Mouse (Mus musculus) pancreas, adult 10 weeks (tissue): Measurements from ENCODE around the gene Ankrd10. TPM values are rescaled to one million over a fixed set of nuclear protein-coding genes. Genes with fewer than 3 reads are reported as not detected.

Source experiments
- polyA plus RNA-seq: library from polyadenylated mRNA; stranded (reverse); fragments of 350-450 nt; fragmentation: Illumina TruSeq; extraction: RNeasy Lipid Tissue Mini Kit (QIAGEN cat#74804); gene quantifications from one replicate; pipeline ENCODE4 v1.2.3, GENCODE M21; 2015; ENCODE audit warnings: low read depth, low replicate concordance; ENCODE audit not compliant: insufficient read depth

The Ankrd10 gene
- polyA plus RNA-seq = 11.0 TPM

DNA sequence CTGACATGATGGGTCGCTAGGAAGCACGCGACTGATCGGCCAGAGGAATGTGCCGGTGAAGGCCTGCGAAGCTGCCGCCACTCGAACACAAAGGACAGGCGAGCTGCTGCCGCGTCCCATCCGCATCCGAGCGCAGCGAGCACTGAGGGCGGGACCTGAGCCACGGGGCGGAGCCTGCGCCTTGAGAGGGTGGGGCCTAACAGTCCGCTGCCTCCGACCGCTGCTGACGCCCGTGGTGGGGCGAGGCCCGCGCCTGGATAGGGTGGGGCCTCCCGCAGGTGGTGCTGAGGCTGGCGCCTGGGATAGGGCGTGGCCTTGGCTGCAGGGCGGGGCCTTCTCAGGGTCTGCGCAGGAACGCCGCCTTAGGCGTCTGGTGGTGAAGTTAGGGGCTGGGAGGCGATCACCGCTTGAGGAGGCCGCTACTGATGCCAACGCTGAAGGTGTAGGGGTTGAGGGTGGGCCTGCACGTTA lies at the start of gene Ankrd10:
Ankrd10 (minus strand) TSS at position 147 of the 471 bp plus-strand sequence.

Other genes starting within 250 kb of the Ankrd10 start
- 2.0 TPM for gene Rab20, start 157.0 kb downstream of the Ankrd10 start, polyA plus RNA-seq
- gene Naxd, start 138.3 kb downstream of the Ankrd10 start, polyA plus RNA-seq = 32.7 TPM
- gene Cars2, start 85.0 kb downstream of the Ankrd10 start, polyA plus RNA-seq = 11.2 TPM
- 7.6 TPM for gene Ing1, start 80.2 kb downstream of the Ankrd10 start, polyA plus RNA-seq
- not detected for gene 1700016D06Rik, start 65.3 kb upstream of the Ankrd10 start, polyA plus RNA-seq
- gene Arhgef7, start 92.0 kb upstream of the Ankrd10 start, polyA plus RNA-seq = 11.4 TPM
- gene Tex29, start 204.7 kb upstream of the Ankrd10 start, polyA plus RNA-seq = not detected